Mouse (Mus musculus): ENCODE data around the gene Olfr364-ps1. TPM values are rescaled to one million over a fixed set of nuclear protein-coding genes. Genes with fewer than 3 reads are reported as not detected.

Gene Olfr364-ps1
- polyA plus RNA-seq (2015; fragmentation: Nextera tagmentation; extraction: Ambion mirVana), result not detected in 2 replicates

- ATAC-seq (replicated peaks; ENCODE audit: low FRiP score), result no peak
- Histone ChIP-seq H3K27me3 (no peaks in the 10 kb centered on the region), H3K27ac (no peak within 1 kb of the TSS), H3K9me3 (replicated peaks) (no peaks in the 10 kb centered on the region), H3K9ac (no peak within 1 kb of the TSS), H3K36me3 (no peaks in the 10 kb centered on the region), H3K4me2 (no peak within 1 kb of the TSS), H3K4me1 (no peaks in the 10 kb centered on the region), H3K4me3 (replicated peaks) (no peak within 1 kb of the TSS)
- WGBS, result 89% methylated on average over 3 of the region's 3 CpGs
These were observed at the start of gene Olfr364-ps1 for GRCm38 (mm10) chr2:37139022-37139421. Gene Olfr364-ps1 (plus strand): TSS chr2:37139322.

GRCm38 (mm10) chr2:37117810-37118209 is 21.3 kb upstream of the Olfr364-ps1 start, which contains the start of gene Olfr362:
Gene Olfr362 (minus strand): TSS chr2:37117910.
- Histone ChIP-seq H3K4me1 (no peaks in the 10 kb centered on the region), H3K27ac (no peak within 1 kb of the TSS), H3K4me3 (replicated peaks) (no peak within 1 kb of the TSS), H3K9ac (no peak within 1 kb of the TSS), H3K4me2 (no peak within 1 kb of the TSS), H3K27me3 (no peaks in the 10 kb centered on the region), H3K36me3 (no peaks in the 10 kb centered on the region), H3K9me3 (replicated peaks) (peaks cover 4% of the 10 kb centered on the region; the same call in 1 of the 2 replicates)
- 100% methylated on average over 1 of the region's 1 CpGs for WGBS
- ATAC-seq (replicated peaks; ENCODE audit: low FRiP score), result no peak

- H3K27me3 ChIP-seq, result no peaks in the 10 kb centered on the region
- ATAC-seq (replicated peaks; ENCODE audit: low FRiP score), result no peak
- whole genome bisulfite sequencing, result 78% methylated on average over 3 of the region's 3 CpGs
- H3K9ac ChIP-seq, result no peak within 1 kb of the TSS
- H3K27ac ChIP-seq, result no peak within 1 kb of the TSS
- no peak within 1 kb of the TSS for H3K4me2 ChIP-seq
- no peak within 1 kb of the TSS for H3K4me3 ChIP-seq (replicated peaks)
- H3K4me1 ChIP-seq, result no peaks in the 10 kb centered on the region
- H3K36me3 ChIP-seq, result no peaks in the 10 kb centered on the region
- no peaks in the 10 kb centered on the region for H3K9me3 ChIP-seq (replicated peaks)
These were observed 48.8 kb downstream of the Olfr364-ps1 start, which contains the start of gene Olfr365 for GRCm38 (mm10) chr2:37187898-37188297. Gene Olfr365 (plus strand): TSS chr2:37188198.

Other genes with a start within 250 kb of the Olfr364-ps1 start
- not detected in 2 replicates for gene Olfr353, start 246.4 kb upstream of the Olfr364-ps1 start, polyA plus RNA-seq (2015; fragmentation: Nextera tagmentation; extraction: Ambion mirVana)
- not detected in 2 replicates for gene Olfr354, start 233.6 kb upstream of the Olfr364-ps1 start, polyA plus RNA-seq (2015; fragmentation: Nextera tagmentation; extraction: Ambion mirVana)
- not detected in 2 replicates for gene Olfr355, start 210.4 kb upstream of the Olfr364-ps1 start, polyA plus RNA-seq (2015; fragmentation: Nextera tagmentation; extraction: Ambion mirVana)
- not detected in 2 replicates for gene Olfr356, start 202.2 kb upstream of the Olfr364-ps1 start, polyA plus RNA-seq (2015; fragmentation: Nextera tagmentation; extraction: Ambion mirVana)
- not detected in 2 replicates for gene Olfr357, start 145.5 kb upstream of the Olfr364-ps1 start, polyA plus RNA-seq (2015; fragmentation: Nextera tagmentation; extraction: Ambion mirVana)
- not detected in 2 replicates for gene Olfr358, start 130.0 kb upstream of the Olfr364-ps1 start, polyA plus RNA-seq (2015; fragmentation: Nextera tagmentation; extraction: Ambion mirVana)
- gene Olfr360, start 73.6 kb upstream of the Olfr364-ps1 start, polyA plus RNA-seq (2015; fragmentation: Nextera tagmentation; extraction: Ambion mirVana), result not detected in 2 replicates
- not detected in 2 replicates for gene Olfr361, start 50.0 kb upstream of the Olfr364-ps1 start, polyA plus RNA-seq (2015; fragmentation: Nextera tagmentation; extraction: Ambion mirVana)
- gene Olfr362, start 21.4 kb upstream of the Olfr364-ps1 start, polyA plus RNA-seq (2015; fragmentation: Nextera tagmentation; extraction: Ambion mirVana), result not detected in 2 replicates
- gene Olfr365, start 48.9 kb downstream of the Olfr364-ps1 start, polyA plus RNA-seq (2015; fragmentation: Nextera tagmentation; extraction: Ambion mirVana), result not detected in 2 replicates
- not detected in 2 replicates for gene Olfr366, start 72.3 kb downstream of the Olfr364-ps1 start, polyA plus RNA-seq (2015; fragmentation: Nextera tagmentation; extraction: Ambion mirVana)
- not detected in 2 replicates for gene Olfr368, start 187.2 kb downstream of the Olfr364-ps1 start, polyA plus RNA-seq (2015; fragmentation: Nextera tagmentation; extraction: Ambion mirVana)
- gene Pdcl, start 220.0 kb downstream of the Olfr364-ps1 start, polyA plus RNA-seq (2015; fragmentation: Nextera tagmentation; extraction: Ambion mirVana), result 46.2 and 51.6 TPM in 2 replicates